Mouse (Mus musculus): Measurements from ENCODE around the gene Cyp2w1. TPM values are rescaled to one million over a fixed set of nuclear protein-coding genes. Genes with fewer than 3 reads are reported as not detected.

The Cyp2w1 gene
- polyA plus RNA-seq, 1 experiment = 0.02 TPM

GRCm38 (mm10) chr5:139377468-139378270 lies 25.3 kb downstream of the Cyp2w1 start, which contains the start of gene Gpr146:
Gene Gpr146 (plus strand): TSS chr5:139377697.
- no peak for TF ChIP-seq GATA1 (IDR thresholded peaks at IDR 0.05; ENCODE audit: low read length)
- TF ChIP-seq TAL1 (IDR thresholded peaks at IDR 0.05; ENCODE audit: low read length) = no peak
- H3K4me3 ChIP-seq (replicated peaks) = no peak within 1 kb of the TSS
- H3K27me3 ChIP-seq (ENCODE audit: control insufficient read depth) = no peaks in the 10 kb centered on the region
- no peaks in the 10 kb centered on the region for H3K9me3 ChIP-seq (ENCODE audit: control insufficient read depth, low read length)
- H3K36me3 ChIP-seq (ENCODE audit: control insufficient read depth) = peaks cover 10% of the 10 kb centered on the region
- H3K4me1 ChIP-seq (ENCODE audit: control insufficient read depth) = peaks cover 91% of the 10 kb centered on the region

GRCm38 (mm10) chr5:139378271-139378556 lies 25.8 kb downstream of the Cyp2w1 start:
- H3K27me3 ChIP-seq (ENCODE audit: control insufficient read depth) = no peaks in the 10 kb centered on the region
- no peak for TF ChIP-seq GATA1 (IDR thresholded peaks at IDR 0.05; ENCODE audit: low read length)
- no peak for TF ChIP-seq TAL1 (IDR thresholded peaks at IDR 0.05; ENCODE audit: low read length)
- peaks cover 91% of the 10 kb centered on the region for H3K4me1 ChIP-seq (ENCODE audit: control insufficient read depth)
- H3K4me3 ChIP-seq (replicated peaks) = no peak overlapping the region
- H3K9me3 ChIP-seq (ENCODE audit: control insufficient read depth, low read length) = no peaks in the 10 kb centered on the region
- peaks cover 16% of the 10 kb centered on the region for H3K36me3 ChIP-seq (ENCODE audit: control insufficient read depth)

GRCm38 (mm10) chr5:139378986-139379629 lies 26.7 kb downstream of the Cyp2w1 start:
- peaks cover 25% of the 10 kb centered on the region for H3K36me3 ChIP-seq (ENCODE audit: control insufficient read depth)
- no peaks in the 10 kb centered on the region for H3K27me3 ChIP-seq (ENCODE audit: control insufficient read depth)
- H3K4me1 ChIP-seq (ENCODE audit: control insufficient read depth) = peaks cover 93% of the 10 kb centered on the region
- no peaks in the 10 kb centered on the region for H3K9me3 ChIP-seq (ENCODE audit: control insufficient read depth, low read length)
- TF ChIP-seq GATA1 (IDR thresholded peaks at IDR 0.05; ENCODE audit: low read length) (no peak), TAL1 (IDR thresholded peaks at IDR 0.05; ENCODE audit: low read length) (no peak)
- peak overlapping the region; percentile 64 for H3K4me3 ChIP-seq (replicated peaks)

- Histone ChIP-seq H3K4me3 (replicated peaks) (peak overlapping the region; percentile 64), H3K27me3 (ENCODE audit: control insufficient read depth) (no peaks in the 10 kb centered on the region), H3K4me1 (ENCODE audit: control insufficient read depth) (peaks cover 93% of the 10 kb centered on the region), H3K36me3 (ENCODE audit: control insufficient read depth) (peaks cover 32% of the 10 kb centered on the region), H3K9me3 (ENCODE audit: control insufficient read depth, low read length) (no peaks in the 10 kb centered on the region)
- TF ChIP-seq GATA1 (IDR thresholded peaks at IDR 0.05; ENCODE audit: low read length) = no peak
- TF ChIP-seq TAL1 (IDR thresholded peaks at IDR 0.05; ENCODE audit: low read length) = no peak
These were observed 27.5 kb downstream of the Cyp2w1 start for GRCm38 (mm10) chr5:139379771-139380384.

- Histone ChIP-seq H3K27me3 (ENCODE audit: control insufficient read depth) (no peaks in the 10 kb centered on the region), H3K4me1 (ENCODE audit: control insufficient read depth) (peaks cover 94% of the 10 kb centered on the region), H3K9me3 (ENCODE audit: control insufficient read depth, low read length) (no peaks in the 10 kb centered on the region), H3K4me3 (replicated peaks) (peak overlapping the region; percentile 64), H3K36me3 (ENCODE audit: control insufficient read depth) (peaks cover 40% of the 10 kb centered on the region)
- TF ChIP-seq GATA1 (IDR thresholded peaks at IDR 0.05; ENCODE audit: low read length) = no peak
- TF ChIP-seq TAL1 (IDR thresholded peaks at IDR 0.05; ENCODE audit: low read length) = no peak
These were observed 28.2 kb downstream of the Cyp2w1 start for GRCm38 (mm10) chr5:139380385-139381248.

- Histone ChIP-seq H3K4me1 (ENCODE audit: control insufficient read depth) (peaks cover 94% of the 10 kb centered on the region), H3K36me3 (ENCODE audit: control insufficient read depth) (peaks cover 51% of the 10 kb centered on the region), H3K27me3 (ENCODE audit: control insufficient read depth) (no peaks in the 10 kb centered on the region), H3K9me3 (ENCODE audit: control insufficient read depth, low read length) (no peaks in the 10 kb centered on the region), H3K4me3 (replicated peaks) (peak overlapping the region; percentile 64)
- peak; percentile 68 for TF ChIP-seq TAL1 (IDR thresholded peaks at IDR 0.05; ENCODE audit: low read length)
- TF ChIP-seq GATA1 (IDR thresholded peaks at IDR 0.05; ENCODE audit: low read length) = peak; percentile 91
These were observed 29.4 kb downstream of the Cyp2w1 start for GRCm38 (mm10) chr5:139381586-139382513.

- H3K4me1 ChIP-seq (ENCODE audit: control insufficient read depth) = peaks cover 94% of the 10 kb centered on the region
- H3K27me3 ChIP-seq (ENCODE audit: control insufficient read depth) = no peaks in the 10 kb centered on the region
- peaks cover 61% of the 10 kb centered on the region for H3K36me3 ChIP-seq (ENCODE audit: control insufficient read depth)
- peak; percentile 53 for TF ChIP-seq TAL1 (IDR thresholded peaks at IDR 0.05; ENCODE audit: low read length)
- peak; percentile 90 for TF ChIP-seq GATA1 (IDR thresholded peaks at IDR 0.05; ENCODE audit: low read length)
- peak overlapping the region; percentile 64 for H3K4me3 ChIP-seq (replicated peaks)
- H3K9me3 ChIP-seq (ENCODE audit: control insufficient read depth, low read length) = no peaks in the 10 kb centered on the region
These were observed 30.3 kb downstream of the Cyp2w1 start for GRCm38 (mm10) chr5:139382760-139383159.

GRCm38 (mm10) chr5:139383234-139383633 lies 30.8 kb downstream of the Cyp2w1 start:
- Histone ChIP-seq H3K4me1 (ENCODE audit: control insufficient read depth) (peaks cover 94% of the 10 kb centered on the region), H3K27me3 (ENCODE audit: control insufficient read depth) (no peaks in the 10 kb centered on the region), H3K4me3 (replicated peaks) (peak overlapping the region; percentile 64), H3K36me3 (ENCODE audit: control insufficient read depth) (peaks cover 63% of the 10 kb centered on the region), H3K9me3 (ENCODE audit: control insufficient read depth, low read length) (no peaks in the 10 kb centered on the region)
- TF ChIP-seq GATA1 (IDR thresholded peaks at IDR 0.05; ENCODE audit: low read length) (no peak), TAL1 (IDR thresholded peaks at IDR 0.05; ENCODE audit: low read length) (no peak)

All from erythroblast, embryonic 14.5 days (primary cell).